In genomic region chr3:109352690-109353089, GRCm38 (mm10) we compare ENCODE assay signal across 20 mouse cellular contexts. TPM values are rescaled to one million over a fixed set of nuclear protein-coding genes. Genes with fewer than 3 reads are reported as not detected.
A peak's percentile ranks its signal among the peaks of the same experiment; 100 is the strongest.
DNase-seq lines count a peak whose midpoint lies in the region; ATAC-seq and TF ChIP-seq lines count a peak whose summit lies in the region.
"Had no signal": no experiment of that assay in that cellular context is flagged by ENCODE, and none has a peak within 500 bp of the region (broad histone marks: within the 10 kb centered on the region; RNA-seq: fewer than 3 reads in every experiment).

No protein-coding gene starts in this region.

- DNase-seq in heart, adult 11 months, result peak; percentile 64
- DNase-seq in heart, postnatal 4 days, result no peak
- DNase-seq in kidney, postnatal 0 days (ENCODE audit: low spot score), result peak; percentile 39
- DNase-seq: cerebellum, adult 11-12 months; embryo, embryonic 11 days; kidney, adult 18-20 months; right cerebral cortex, postnatal 14 days had no signal

- no peaks in the 10 kb centered on the region for H3K9me3 ChIP-seq in kidney, postnatal 0 days (replicated peaks; ENCODE audit: low read length)
- H3K9me3 ChIP-seq in kidney, embryonic 15.5 days (replicated peaks), result no peaks in the 10 kb centered on the region
- H3K9me3 ChIP-seq: embryonic facial prominence, embryonic 13.5 days; forebrain, embryonic 12.5 days; megakaryocyte, embryonic 14.5 days; midbrain, embryonic 13.5 days had no signal

- TF ChIP-seq CTCF in kidney, postnatal 0 days (IDR thresholded peaks at IDR 0.05; ENCODE audit: low read depth), result no peak

- H3K4me2 ChIP-seq in kidney, postnatal 0 days (ENCODE audit: low read length), result no peak overlapping the region
- no peak overlapping the region for H3K4me2 ChIP-seq in kidney, embryonic 15.5 days
- H3K4me2 ChIP-seq: embryonic facial prominence, embryonic 13.5 days; forebrain, embryonic 12.5 days; midbrain, embryonic 13.5 days had no signal

- 69% methylated on average over 6 of the region's 6 CpGs for WGBS in kidney, postnatal 0 days
- 70% methylated on average over 6 of the region's 6 CpGs for WGBS in kidney, embryonic 15.5 days
- WGBS in macrophage (ENCODE audit: missing documents), result 12% methylated on average over 6 of the region's 6 CpGs

- no peaks in the 10 kb centered on the region for H3K36me3 ChIP-seq in kidney, postnatal 0 days (ENCODE audit: insufficient read depth, low read length)
- no peaks in the 10 kb centered on the region for H3K36me3 ChIP-seq in kidney, embryonic 15.5 days
- H3K36me3 ChIP-seq in macrophage (ENCODE audit: inconsistent target), result 0 out of 2 replicates have a peak, but pooled peaks cover 9% of the 10 kb centered on the region
- H3K36me3 ChIP-seq: embryonic facial prominence, embryonic 13.5 days; forebrain, embryonic 12.5 days; midbrain, embryonic 13.5 days had no signal

- peaks cover 100% of the 10 kb centered on the region for H3K79me2 ChIP-seq in macrophage (ENCODE audit: inconsistent target)

- no peak overlapping the region for H3K9ac ChIP-seq in kidney, postnatal 0 days (ENCODE audit: low read depth, low read length)
- H3K9ac ChIP-seq in kidney, embryonic 15.5 days, result no peak overlapping the region
- H3K9ac ChIP-seq: embryonic facial prominence, embryonic 13.5 days; forebrain, embryonic 12.5 days; liver, embryonic 14.5 days; midbrain, embryonic 13.5 days had no signal

- no peaks in the 10 kb centered on the region for H3K4me1 ChIP-seq in kidney, postnatal 0 days (replicated peaks; ENCODE audit: insufficient read depth, low read length)
- peaks cover 4% of the 10 kb centered on the region; the same call in 1 of the 2 replicates for H3K4me1 ChIP-seq in kidney, embryonic 15.5 days
- H3K4me1 ChIP-seq: embryonic facial prominence, embryonic 13.5 days; forebrain, embryonic 12.5 days had no signal

- no peak overlapping the region for H3K27ac ChIP-seq in kidney, postnatal 0 days
- H3K27ac ChIP-seq in kidney, embryonic 15.5 days, result no peak overlapping the region
- peak overlapping the region; percentile 42 for H3K27ac ChIP-seq in macrophage
- H3K27ac ChIP-seq: embryonic facial prominence, embryonic 13.5 days; forebrain, embryonic 12.5 days; hindbrain, postnatal 0 days; left cerebral cortex, adult 2 months; liver, embryonic 14.5 days; midbrain, embryonic 13.5 days; stomach, postnatal 0 days had no signal

- H3K27me3 ChIP-seq in kidney, postnatal 0 days (ENCODE audit: insufficient read depth, low read length), result no peaks in the 10 kb centered on the region
- no peaks in the 10 kb centered on the region for H3K27me3 ChIP-seq in kidney, embryonic 15.5 days
- H3K27me3 ChIP-seq: embryonic facial prominence, embryonic 13.5 days; forebrain, embryonic 12.5 days; megakaryocyte, embryonic 14.5 days; midbrain, embryonic 13.5 days had no signal

- H3K4me3 ChIP-seq in kidney, postnatal 0 days (replicated peaks; ENCODE audit: low read depth, low read length), result no peak overlapping the region
- no peak overlapping the region for H3K4me3 ChIP-seq in kidney, embryonic 15.5 days (replicated peaks)
- H3K4me3 ChIP-seq in macrophage (ENCODE audit: inconsistent target), result no peak overlapping the region
- H3K4me3 ChIP-seq: embryonic facial prominence, embryonic 13.5 days; erythroblast, embryonic 14.5 days; forebrain, embryonic 12.5 days; left cerebral cortex, adult 2 months; midbrain, embryonic 13.5 days had no signal

- ATAC-seq in kidney, postnatal 0 days (replicated peaks; ENCODE audit: low FRiP score, low read depth), result no peak
- ATAC-seq in kidney, embryonic 15.5 days (replicated peaks; ENCODE audit: low FRiP score), result no peak
- peak; percentile 48 for ATAC-seq in CD4-positive, CD25-positive, alpha-beta regulatory T cell, adult 4 months
- no peak for ATAC-seq in frontal cortex, adult (ENCODE audit: low TSS enrichment)
- ATAC-seq: hindbrain, postnatal 0 days; midbrain, embryonic 13.5 days had no signal

RNA-seq across cellular contexts. Expression of gene Vav3, which starts 12.2 kb away (rescaled TPM):
- total RNA-seq in heart, postnatal 4 days (2021), result 10 to 100 TPM; 12.2 to 12.6 TPM
- 28.0 and 28.3 TPM in 2 replicates for polyA plus RNA-seq in kidney, postnatal 0 days (2015; fragmentation: Nextera tagmentation; extraction: Ambion mirVana)
- 21.1 and 22.0 TPM in 2 replicates for polyA plus RNA-seq in kidney, embryonic 15.5 days (2015; fragmentation: Nextera tagmentation; extraction: Ambion mirVana)
- polyA plus RNA-seq in CD4-positive, CD25-positive, alpha-beta regulatory T cell, adult 4 months (2017; shearing (Covaris generic)), result 10 to 100 TPM; 10.1 to 13.1 TPM
- 1,000 to 10,000 TPM in 2 of 26 experiments, 100 to 1,000 TPM in 24; 175 to 1,650 (median 328) TPM for total RNA-seq in macrophage (2018; cell fraction: chromatin; rRNA removed)
- total RNA-seq in macrophage (2018; cell fraction: cytosol; rRNA removed), result 10 to 100 TPM; 25.5 to 67.9 (median 42.1) TPM
- 1,000 to 10,000 TPM in 1 of 26 experiments, 100 to 1,000 TPM in 12, 10 to 100 TPM in 13; 66.0 to 1,087 (median 131) TPM for total RNA-seq in macrophage (2018; cell fraction: nucleus; rRNA removed)
- 29.8 to 56.3 TPM (median 48.5 TPM) in 3 replicates for polyA plus RNA-seq in macrophage (2018)
- polyA plus RNA-seq: erythroblast, embryonic 14.5 days had no signal
